Mouse (Mus musculus) gastrocnemius, postnatal 25 days (tissue): ENCODE measurements at regions not wholly inside any gene's neighbourhood (a gene's known extent, or its start where the extent isn't known, plus 50 kb on each side); places are given as distances from the start of the nearest gene placed in this dataset.

Experiments used
- DNase-seq: peaks from one replicate; pipeline ENCODE4 v3.0.0; 2022

DNA sequence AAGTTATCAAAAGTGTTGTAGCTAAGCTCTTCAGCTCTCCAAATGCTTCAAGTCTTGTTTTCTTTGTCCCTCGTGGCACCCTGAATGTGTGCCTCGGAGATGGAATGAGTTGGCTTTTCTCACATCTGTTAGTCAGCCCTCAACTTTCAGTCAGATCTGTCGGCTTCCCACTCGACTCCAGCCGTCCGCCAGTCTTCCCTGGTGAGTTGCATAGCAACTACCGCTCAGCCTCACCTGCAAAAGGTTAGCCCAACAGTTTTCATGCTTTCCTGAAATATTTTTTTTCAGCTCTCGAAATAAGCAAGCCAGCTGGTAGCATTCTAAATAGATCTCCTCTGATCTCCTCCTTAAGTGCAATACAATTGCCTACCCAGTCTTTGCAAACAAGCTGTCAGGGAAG is 601.2 kb downstream of the Dok5 start:
- DNase-seq: no peak

DNA sequence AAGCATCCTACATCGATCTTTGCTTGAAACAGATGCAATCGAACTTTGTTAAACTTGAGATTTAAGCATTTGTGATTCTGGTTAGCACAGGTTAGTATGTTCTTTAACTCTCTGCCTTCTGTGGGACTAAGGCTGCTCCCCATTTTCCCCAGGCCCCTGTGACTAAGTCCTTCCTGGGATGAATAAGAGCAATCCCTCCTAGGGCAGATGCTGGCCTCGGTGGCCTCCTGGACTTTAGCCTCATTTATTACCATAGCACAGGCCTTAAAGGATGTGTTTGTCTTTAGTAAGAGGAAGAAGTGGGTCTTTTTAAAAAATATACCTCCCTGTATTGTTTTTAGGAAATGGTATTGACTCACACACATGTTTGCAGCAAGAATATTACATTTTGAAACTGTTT is 599.9 kb downstream of the Dok5 start:
- DNase-seq: no peak

DNA sequence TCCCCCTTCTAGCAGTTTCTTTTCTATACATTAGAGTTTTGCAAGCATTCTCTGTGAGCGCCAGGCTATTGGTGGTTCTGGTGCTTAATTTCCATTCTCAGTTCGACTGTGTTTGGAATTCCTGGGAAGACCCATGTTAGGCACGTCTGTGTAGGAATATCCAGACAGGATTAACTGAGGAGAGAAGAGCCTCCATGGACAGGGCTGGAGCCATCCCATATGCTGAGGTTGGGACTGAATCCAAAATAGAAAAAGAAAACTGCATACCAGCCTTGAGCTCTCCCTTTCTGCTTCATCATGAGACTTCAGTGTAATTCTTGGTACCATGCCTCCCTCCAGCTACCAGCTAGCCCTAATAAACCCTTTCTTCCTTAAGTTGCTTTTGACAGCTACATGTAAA is 595.3 kb downstream of the Dok5 start:
- no peak for DNase-seq

DNA sequence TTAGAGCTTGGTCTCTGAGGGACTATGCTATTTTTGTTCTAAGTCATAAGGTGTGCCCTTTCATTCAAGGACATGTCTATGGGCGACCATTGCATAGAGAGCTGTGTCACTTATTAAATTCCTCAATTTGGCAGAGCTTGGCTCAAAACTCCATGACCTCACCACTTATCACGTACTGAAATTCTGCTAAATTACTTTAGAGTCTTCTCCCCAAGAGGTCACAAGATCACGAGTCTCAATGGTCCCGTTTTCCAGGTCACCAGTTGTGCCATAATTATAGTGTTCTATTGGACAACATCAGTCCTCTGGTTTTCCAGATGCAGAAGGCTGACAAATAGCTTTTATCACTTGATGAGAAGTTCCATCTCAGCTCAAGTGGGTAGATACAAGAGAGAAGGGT is 576.9 kb downstream of the Dok5 start:
- no peak for DNase-seq

- no peak for DNase-seq
Measured at GRCm38 (mm10) chr2:171306000-171306399, 574.4 kb downstream of the Dok5 start.

DNA sequence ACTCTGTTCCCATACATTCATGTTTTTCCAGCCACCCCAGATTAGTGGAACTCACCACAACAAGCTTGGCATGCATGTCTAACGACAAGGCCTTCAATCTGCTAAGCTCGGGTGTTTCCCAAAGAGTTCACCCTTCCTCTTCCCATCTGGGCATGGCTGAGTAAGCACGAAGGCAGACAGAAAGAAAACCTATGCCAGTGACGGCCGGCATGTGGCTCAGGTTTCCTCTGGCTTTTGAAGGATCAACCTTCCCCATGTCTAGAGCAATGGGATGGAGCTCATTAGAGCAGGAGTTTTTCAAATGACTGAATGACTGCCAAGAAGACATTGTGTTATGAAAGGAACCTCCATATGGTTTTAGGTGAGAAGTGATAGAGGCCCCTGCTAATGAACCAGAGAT is 566.9 kb downstream of the Dok5 start:
- DNase-seq: no peak

- DNase-seq: no peak
Measured at GRCm38 (mm10) chr2:171295603-171296002, 564.0 kb downstream of the Dok5 start.

DNA sequence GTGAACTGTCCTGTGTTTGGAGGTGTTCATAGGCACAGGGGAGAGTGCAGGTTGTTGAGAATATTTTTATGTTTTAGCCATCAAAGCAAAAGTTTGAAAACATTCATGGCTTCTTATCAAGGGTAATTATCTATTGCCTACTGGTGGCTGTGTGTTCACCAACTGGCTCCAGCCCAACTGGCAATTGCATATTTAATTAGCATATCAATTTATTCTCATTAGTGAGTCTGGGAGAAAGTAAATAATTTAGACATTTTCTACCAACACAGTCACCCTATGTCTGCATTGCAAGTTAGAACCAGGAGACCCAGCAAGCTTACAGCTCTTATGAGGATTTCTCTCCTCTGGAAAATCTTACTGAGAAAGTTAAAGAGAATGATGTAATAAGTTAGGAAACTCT is 561.0 kb downstream of the Dok5 start:
- no peak for DNase-seq

DNA sequence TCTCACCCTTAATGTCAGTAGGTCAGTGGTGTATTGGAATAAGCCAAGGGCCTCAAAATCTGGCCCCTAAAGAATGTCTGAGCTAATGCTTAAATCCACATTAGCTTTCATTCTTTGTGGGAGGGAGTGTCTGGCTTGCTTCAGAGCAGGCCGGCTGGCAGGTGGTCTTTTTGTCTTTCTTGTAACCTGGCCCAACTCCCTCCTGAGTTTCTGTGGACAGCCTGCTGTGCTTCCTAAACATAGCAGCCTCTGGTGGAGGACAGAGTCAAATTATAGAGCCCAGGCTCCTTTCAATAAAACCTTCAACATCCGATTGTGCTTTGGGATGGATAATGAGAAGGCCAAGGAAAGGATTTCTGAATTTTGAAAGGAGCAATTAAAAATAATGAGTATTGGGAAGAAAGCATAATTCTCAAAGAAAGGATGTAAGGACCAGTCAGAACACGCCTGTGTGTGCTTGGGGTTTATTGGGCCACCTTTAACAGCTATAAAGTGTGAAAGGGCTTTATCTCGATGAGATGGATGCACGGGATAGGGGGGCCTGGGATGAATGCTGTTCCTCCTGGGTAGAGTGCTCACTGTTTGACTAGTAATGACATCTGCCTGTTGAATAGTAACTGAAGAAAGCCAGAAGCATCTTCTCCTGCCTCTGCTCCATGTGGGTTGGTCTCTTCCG is 554.2 kb downstream of the Dok5 start:
- no peak for DNase-seq

DNA sequence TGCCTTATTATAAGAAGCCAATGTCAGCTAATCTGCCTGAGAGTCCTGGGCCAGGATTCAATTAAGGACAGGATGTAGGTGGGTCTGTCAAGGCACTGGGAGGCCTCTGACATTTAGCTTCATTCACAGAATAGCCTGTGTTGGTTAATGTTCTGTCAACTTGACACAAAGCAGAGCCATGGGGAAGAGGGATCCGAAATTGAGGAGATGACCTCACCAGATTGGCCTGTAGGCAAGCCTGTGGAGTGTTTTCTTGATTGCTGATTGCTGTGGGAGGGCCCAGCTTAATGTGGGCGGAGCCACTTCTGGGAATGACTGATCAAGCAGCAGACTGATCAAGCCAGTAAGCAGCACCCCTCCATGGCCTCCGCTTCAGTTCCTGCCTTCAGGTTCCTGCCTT is 548.5 kb downstream of the Dok5 start:
- no peak for DNase-seq

GRCm38 (mm10) chr2:171279319-171279718 is 547.7 kb downstream of the Dok5 start:
- no peak for DNase-seq

- no peak for DNase-seq
Measured at GRCm38 (mm10) chr2:171253194-171253593, 521.6 kb downstream of the Dok5 start.

- DNase-seq: no peak
Measured at GRCm38 (mm10) chr2:171245391-171245790, 513.8 kb downstream of the Dok5 start.

DNA sequence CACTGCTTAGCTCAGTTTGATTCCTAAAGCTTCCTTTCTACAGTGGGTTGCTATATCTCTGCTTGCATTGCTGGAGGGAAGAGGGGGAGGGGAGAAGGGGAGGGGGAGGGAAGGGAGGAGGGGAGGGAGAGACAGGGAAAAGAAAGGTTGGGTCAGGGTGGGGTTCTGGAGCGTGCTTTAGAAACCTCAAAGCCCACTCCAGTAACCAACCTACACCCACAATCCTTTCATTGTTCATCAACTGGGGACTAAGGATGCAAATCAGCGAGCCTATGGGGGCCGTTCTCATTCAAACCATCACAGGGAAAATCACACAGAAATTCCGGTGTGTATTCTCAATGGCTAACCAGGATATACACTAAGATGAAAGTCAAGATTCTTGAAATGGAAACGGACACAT is 510.7 kb downstream of the Dok5 start:
- no peak for DNase-seq

- DNase-seq: no peak
Measured at GRCm38 (mm10) chr2:171237276-171237960, 505.8 kb downstream of the Dok5 start.

DNA sequence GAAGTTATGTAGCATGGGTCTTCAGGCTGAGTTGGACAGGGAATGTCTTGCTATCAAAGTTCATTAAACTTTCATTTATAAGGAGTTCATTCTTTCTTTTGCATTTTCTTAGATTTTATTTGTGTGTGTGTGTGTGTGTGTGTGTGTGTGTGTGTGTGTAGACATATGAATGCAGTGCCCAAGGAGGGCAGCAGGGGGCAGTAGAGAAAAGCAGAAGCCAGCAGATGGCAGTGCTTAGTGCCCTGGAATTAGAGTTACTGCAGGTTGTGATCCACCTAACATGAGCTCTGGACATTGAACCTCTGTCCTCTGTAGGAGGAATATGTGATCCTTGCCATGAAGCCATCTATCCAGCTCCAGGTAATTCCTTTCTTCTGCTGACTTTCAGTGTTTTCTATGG is 501.2 kb downstream of the Dok5 start:
- DNase-seq: no peak

DNA sequence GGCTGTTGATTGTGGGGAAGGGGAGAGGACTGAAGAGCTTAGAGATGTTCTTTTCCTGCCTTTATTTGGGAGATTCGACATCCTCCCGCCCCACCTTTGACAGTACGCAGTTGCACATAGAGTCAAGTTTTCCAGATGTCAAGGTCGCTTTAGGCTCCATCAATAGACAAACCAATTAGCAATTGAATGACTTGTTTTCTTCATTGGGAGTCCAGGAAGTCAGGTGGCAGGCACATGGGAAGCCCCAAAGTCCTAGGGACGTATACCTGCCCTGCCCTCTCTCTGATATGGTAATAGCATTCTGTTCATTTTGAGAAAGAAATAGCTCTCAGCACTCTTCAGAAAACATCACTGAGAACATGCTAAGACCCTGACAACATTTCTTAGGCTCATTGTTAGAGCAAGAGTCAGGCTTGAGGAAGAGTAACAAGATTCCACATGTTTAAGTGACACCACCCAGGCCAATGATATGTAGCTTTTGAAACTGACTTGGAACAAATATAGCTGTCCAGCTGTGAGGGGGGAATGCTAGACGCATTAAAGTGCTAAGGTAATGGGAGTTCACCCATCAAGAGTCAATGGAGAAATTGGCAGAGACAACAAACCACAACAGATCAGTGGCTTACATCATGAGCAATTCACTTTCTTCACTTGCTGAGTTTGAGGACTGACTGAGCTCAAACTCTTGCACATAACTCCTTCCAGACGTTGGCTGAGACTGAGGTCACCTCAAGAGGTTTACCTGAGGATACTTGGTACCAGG is 499.9 kb downstream of the Dok5 start:
- no peak for DNase-seq

GRCm38 (mm10) chr2:171230536-171230935 is 498.9 kb downstream of the Dok5 start:
- no peak for DNase-seq

DNA sequence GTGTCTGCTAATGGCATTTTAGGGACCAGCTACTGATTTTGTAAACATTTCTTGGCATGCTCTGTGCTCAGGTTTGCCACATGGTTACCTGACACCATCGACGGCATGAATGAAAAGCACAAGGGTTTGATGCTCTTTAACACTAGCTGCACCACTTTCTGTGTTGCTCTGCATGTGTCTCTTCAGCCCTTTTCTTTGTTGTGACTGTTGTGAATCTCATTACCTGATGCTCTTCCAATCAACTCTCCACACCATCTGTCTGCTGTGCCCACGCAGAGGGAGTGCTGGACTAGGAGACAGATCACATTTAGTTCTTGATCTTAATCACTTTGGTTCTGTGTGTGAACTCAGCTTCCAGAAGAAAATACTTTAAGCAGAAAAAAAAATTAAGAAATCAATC is 496.6 kb downstream of the Dok5 start:
- no peak for DNase-seq

DNA sequence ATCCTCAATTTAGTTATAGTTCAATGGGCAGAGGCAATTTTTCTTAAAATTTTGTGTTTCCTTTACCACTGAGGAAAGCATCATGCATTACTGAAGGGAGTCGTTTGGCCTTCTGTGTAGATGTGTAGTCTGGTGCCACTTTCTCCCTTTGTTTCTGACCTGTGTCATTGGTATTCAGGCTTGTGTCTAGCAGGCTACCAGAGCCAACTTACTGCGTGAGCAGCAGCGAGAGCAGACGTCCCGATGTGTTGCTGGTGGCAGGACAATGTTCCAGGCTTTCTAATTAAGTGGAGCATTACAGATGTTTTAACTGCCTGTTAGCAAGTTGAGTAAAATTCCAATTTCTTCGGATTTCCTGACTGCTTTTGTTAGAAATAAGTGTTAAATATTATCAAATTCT is 482.2 kb downstream of the Dok5 start:
- no peak for DNase-seq

DNA sequence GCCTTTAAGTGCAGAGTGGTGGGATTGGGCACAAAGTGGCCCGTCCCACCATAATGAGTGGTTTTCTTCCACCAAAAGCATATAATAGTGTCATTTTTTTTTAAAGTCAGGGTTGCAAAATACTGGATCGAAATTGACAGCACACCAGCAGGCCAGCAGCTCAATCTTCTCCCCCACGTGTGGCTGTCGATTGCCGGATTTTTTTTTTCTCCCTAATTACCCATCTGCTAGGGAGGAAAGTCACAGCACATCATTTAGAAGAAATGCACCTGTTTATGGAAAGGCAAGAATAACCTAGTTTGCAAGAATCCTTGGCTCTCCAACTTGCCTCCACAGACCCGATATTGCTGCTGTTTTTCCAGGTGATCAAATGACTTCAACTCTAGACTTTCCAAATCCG is 464.9 kb downstream of the Dok5 start:
- no peak for DNase-seq

- DNase-seq: no peak
Measured at GRCm38 (mm10) chr2:171192181-171192580, 460.6 kb downstream of the Dok5 start.
